Mouse (Mus musculus) ES-Bruce4 (cell line): ENCODE results near the gene Wscd2. TPM values are rescaled to one million over a fixed set of nuclear protein-coding genes. Genes with fewer than 3 reads are reported as not detected.

Experiments
- H3K27ac ChIP-seq: 2 replicates; pipeline ENCODE4 v1.5.1; 2012; ENCODE audit warnings: low read length, inconsistent platforms; ENCODE audit not compliant: insufficient read depth
- H3K27me3 ChIP-seq: 2 replicates; pipeline ENCODE4 v1.6.1; 2012; ENCODE audit warnings: mild to moderate bottlenecking, low read length, inconsistent platforms; ENCODE audit not compliant: control insufficient read depth, poor library complexity, insufficient read depth, severe bottlenecking
- H3K36me3 ChIP-seq: 2 replicates; pipeline ENCODE4 v1.6.1; 2012; ENCODE audit warnings: inconsistent platforms, mild to moderate bottlenecking, low read length, moderate library complexity; ENCODE audit not compliant: control insufficient read depth, poor library complexity, insufficient read depth, severe bottlenecking
- H3K4me1 ChIP-seq: one replicate; pipeline ENCODE4 v1.8.1; 2011; ENCODE audit warnings: low read length; ENCODE audit not compliant: control insufficient read depth, insufficient read depth
- H3K4me3 ChIP-seq: 2 replicates; pipeline ENCODE4 v1.5.1; 2011; ENCODE audit warnings: low read depth, mild to moderate bottlenecking, low read length
- H3K9ac ChIP-seq: 2 replicates; pipeline ENCODE4 v1.6.1; 2012; ENCODE audit warnings: low read depth, mild to moderate bottlenecking, inconsistent platforms; ENCODE audit not compliant: poor library complexity, severe bottlenecking
- H3K9me3 ChIP-seq: replicated peaks from 2 replicates; pipeline ENCODE4 v1.6.1; 2012; ENCODE audit warnings: mild to moderate bottlenecking, low read length, inconsistent platforms; ENCODE audit not compliant: control insufficient read depth, poor library complexity, insufficient read depth, severe bottlenecking
- CTCF ChIP-seq: IDR thresholded peaks from one replicate; pipeline ENCODE4 v1.8.1; 2011; ENCODE audit warnings: low read depth, low read length
- EP300 ChIP-seq: IDR thresholded peaks from 2 replicates; pipeline ENCODE4 v1.6.1; 2011; ENCODE audit warnings: low read depth, low read length; ENCODE audit not compliant: insufficient read depth
- POLR2A ChIP-seq: IDR thresholded peaks from one replicate; pipeline ENCODE4 v1.8.1; 2011; ENCODE audit warnings: low read length; ENCODE audit not compliant: insufficient read depth
- polyA plus RNA-seq: library from polyadenylated mRNA; stranded (reverse); fragments of >200 nt; gene quantifications from 2 replicates; pipeline ENCODE4 v1.2.4, GENCODE M21; 2011; ENCODE audit warnings: low read depth; ENCODE audit not compliant: missing spikeins, insufficient read depth, insufficient read length

Gene Wscd2
- polyA plus RNA-seq, 1 experiment = 2.3 TPM

DNA sequence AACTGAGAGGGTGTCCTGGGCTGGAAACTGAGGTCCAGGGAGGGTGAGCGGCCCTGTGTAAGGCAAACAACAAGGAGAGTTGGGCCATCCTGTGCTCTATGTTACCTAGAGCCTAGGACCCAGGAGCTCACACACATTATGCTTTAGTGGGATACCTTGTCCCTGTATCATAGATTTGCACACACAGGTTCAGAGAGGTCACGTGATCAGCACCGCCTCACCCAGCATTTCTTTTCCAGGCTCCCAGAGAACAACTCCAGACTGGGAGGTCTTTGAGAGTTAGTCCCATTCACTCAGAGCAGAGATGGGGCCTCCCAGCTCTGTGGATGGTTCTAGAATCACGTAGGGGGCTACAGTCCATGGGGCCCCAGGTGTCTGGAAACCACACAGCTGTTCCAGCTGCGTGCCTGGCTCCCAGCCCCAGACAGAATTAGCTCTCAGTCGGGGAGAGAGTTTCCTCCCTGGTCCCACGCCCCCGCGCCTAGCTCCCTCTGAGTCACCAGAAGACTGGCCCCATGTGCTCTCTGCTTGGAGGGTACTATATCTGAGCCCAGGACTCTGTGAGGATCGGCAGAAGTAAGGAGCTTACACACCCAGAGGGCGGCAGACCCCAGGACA is 137.8 kb downstream of the Wscd2 start:
- H3K9ac ChIP-seq = no peak overlapping the region

DNA sequence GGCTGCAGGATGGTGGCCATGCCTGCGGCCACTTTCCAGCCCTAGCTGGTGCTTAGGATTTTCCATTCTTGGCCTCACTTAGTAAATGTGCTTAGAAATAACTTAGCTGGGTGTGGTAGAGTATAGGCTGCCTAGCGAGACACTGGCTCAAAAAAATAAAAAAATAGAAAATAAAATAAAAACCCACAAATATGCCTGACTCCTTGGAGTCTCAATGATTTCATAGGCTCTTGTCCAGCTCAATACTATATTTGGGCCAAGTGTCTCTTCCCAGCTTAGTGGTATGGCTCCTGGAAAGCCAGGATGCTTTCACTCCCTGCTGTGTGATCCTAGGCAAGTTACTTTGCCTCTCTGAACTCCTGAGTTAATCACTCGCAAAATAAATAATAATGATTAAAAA is 139.1 kb downstream of the Wscd2 start:
- no peak overlapping the region for H3K27ac ChIP-seq
- H3K27me3 ChIP-seq = no peaks in the 10 kb centered on the region
- peaks cover 5% of the 10 kb centered on the region for H3K4me1 ChIP-seq
- no peak overlapping the region for H3K9ac ChIP-seq
- H3K36me3 ChIP-seq = no peaks in the 10 kb centered on the region
- H3K9me3 ChIP-seq = 0 out of 2 replicates have a peak, but pooled peaks cover 5% of the 10 kb centered on the region
- TF ChIP-seq EP300 = no peak
- no peak for TF ChIP-seq CTCF
- no peak for TF ChIP-seq POLR2A
- no peak overlapping the region for H3K4me3 ChIP-seq

More for the DNA sequence above, 137.8 kb downstream of the Wscd2 start:
- H3K4me1 ChIP-seq = peaks cover 5% of the 10 kb centered on the region
- no peaks in the 10 kb centered on the region for H3K36me3 ChIP-seq
- 0 out of 2 replicates have a peak, but pooled peaks cover 8% of the 10 kb centered on the region for H3K9me3 ChIP-seq
- no peak overlapping the region for H3K27ac ChIP-seq
- H3K27me3 ChIP-seq = no peaks in the 10 kb centered on the region
- no peak for TF ChIP-seq EP300
- no peak overlapping the region for H3K4me3 ChIP-seq

DNA sequence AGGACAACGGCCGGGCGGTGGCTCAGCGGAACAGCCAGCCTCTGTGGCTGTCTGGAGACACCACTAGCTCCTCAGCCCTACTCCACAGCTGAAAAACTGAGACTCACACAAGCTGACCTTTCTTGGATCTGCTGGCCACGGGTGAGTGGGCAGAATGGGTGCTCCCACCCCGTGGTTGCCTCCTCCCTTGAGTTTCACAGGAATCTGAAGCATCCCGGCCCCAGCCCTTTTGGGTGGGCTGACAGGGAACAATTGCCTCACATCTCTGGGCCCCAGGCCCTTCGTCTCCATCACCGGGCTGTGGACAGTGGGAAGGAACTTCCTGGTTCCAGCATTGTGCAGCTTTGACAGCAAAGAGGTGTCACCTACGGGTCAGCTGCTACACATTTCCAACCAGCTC is 140.0 kb downstream of the Wscd2 start:
- no peaks in the 10 kb centered on the region for H3K9me3 ChIP-seq
- no peak overlapping the region for H3K27ac ChIP-seq
- no peak for TF ChIP-seq CTCF
- TF ChIP-seq POLR2A = no peak
- TF ChIP-seq EP300 = no peak
- H3K36me3 ChIP-seq = no peaks in the 10 kb centered on the region
- H3K27me3 ChIP-seq = no peaks in the 10 kb centered on the region
- peaks cover 5% of the 10 kb centered on the region for H3K4me1 ChIP-seq
- no peak overlapping the region for H3K9ac ChIP-seq
- no peak overlapping the region for H3K4me3 ChIP-seq

GRCm38 (mm10) chr5:113633037-113633714 is 143.0 kb downstream of the Wscd2 start:
- TF ChIP-seq EP300 (no peak), POLR2A (no peak), CTCF (no peak)
- H3K9ac ChIP-seq = no peak overlapping the region
- H3K4me3 ChIP-seq = no peak overlapping the region
- H3K27me3 ChIP-seq = no peaks in the 10 kb centered on the region
- no peak overlapping the region for H3K27ac ChIP-seq
- no peaks in the 10 kb centered on the region for H3K36me3 ChIP-seq
- no peaks in the 10 kb centered on the region for H3K9me3 ChIP-seq
- peaks cover 5% of the 10 kb centered on the region for H3K4me1 ChIP-seq

DNA sequence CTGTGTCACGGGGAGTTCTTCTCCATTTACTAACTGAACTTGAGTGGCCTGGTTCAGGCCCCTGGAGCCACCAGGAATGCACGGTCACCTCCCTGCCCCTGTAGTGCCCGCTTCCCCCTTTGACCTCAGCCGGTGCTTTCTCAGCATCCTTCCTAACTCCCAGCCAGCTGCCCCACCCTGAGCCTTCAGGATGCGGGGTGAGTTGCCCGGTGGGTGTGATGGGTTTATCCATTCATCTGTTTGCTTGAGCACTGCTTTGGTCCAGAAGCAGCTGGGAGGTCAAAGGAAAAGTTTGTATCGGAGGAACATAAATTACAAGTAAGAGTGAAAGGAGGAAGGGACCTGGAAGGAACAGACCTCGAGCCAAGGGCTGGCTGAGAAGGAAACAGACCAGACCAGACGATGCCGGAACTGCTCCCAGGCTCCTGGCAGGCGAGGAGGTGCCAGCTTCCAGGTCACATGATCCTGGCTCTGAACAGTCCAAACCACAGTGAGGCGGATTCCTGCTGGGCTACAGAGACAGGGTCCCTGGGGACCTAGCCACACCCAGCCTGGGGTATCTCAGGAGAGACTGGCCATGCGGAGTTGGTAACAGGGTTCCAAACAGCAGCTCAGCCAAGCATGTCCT is 144.0 kb downstream of the Wscd2 start:
- Histone ChIP-seq H3K27me3 (no peaks in the 10 kb centered on the region), H3K9me3 (no peaks in the 10 kb centered on the region), H3K36me3 (no peaks in the 10 kb centered on the region), H3K9ac (no peak overlapping the region), H3K27ac (no peak overlapping the region), H3K4me1 (peaks cover 5% of the 10 kb centered on the region), H3K4me3 (no peak overlapping the region)
- no peak for TF ChIP-seq POLR2A
- no peak for TF ChIP-seq EP300
- no peak for TF ChIP-seq CTCF
